Mouse (Mus musculus) v-Abl transformed pro-B cells (cell line): ENCODE data around the gene Mogat2.

ENCODE experiments used
- in situ Hi-C, 2 experiments: fragments of 400-800 bp; cut with MboI; formaldehyde crosslinking; loops; one replicate each; pipeline ENCODE4 v1.15.1; 2025; ENCODE audit not compliant: unreplicated experiment in 2 of 2

Gene Mogat2

GRCm38 (mm10) chr7:99171730-99172463 is 66.5 kb downstream of the Mogat2 start:
- in situ Hi-C loops = no loop called here

GRCm38 (mm10) chr7:99170519-99170918 is 67.9 kb downstream of the Mogat2 start:
- in situ Hi-C loops = no loop called here

DNA sequence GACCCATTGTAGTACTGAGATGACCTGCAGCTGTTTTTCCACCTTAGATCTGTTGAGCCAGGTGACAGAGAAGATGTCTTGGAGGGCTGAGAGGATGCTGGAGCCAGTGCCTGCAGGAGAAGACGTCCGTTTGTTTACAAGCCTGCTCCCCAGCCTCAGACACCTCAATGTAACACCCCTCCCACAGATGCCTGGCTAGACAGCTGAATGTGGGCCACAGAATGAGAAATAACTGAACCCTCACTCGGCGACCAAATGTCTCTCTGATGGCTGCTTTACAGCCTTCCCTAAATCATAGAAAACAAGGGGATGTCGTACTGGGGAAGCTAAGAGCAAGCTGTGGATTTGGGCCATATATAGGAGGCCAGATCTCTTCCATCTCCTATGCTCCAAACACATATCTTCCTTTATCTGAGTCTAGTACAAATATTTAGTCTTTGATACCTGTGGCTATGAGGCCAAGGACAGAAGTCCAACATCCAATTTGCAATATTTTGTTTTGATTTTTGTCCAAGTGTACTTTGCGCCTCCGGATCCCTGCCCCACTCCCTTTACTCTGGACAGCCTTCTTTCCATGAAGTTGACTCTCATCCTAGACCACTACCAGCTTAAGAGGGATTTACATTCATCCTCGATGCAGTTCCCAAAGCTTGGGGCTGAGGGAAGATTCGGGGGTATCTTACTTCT is 68.6 kb downstream of the Mogat2 start:
- in situ Hi-C loops = no loop called here
